Mouse (Mus musculus) embryo, embryonic 10.5 days (tissue): ENCODE measurements around the gene Serpinh1.
A peak's percentile ranks its signal among the peaks of the same experiment; 100 is the strongest.

Experiments used
- DNase-seq: peaks from one replicate; pipeline ENCODE4 v3.0.0-alpha.2; 2015; ENCODE audit warnings: low spot score

Gene Serpinh1

GRCm38 (mm10) chr7:99326128-99326527, 26.9 kb downstream of the Serpinh1 start:
- DNase-seq, result no peak

GRCm38 (mm10) chr7:99324810-99325209, 28.2 kb downstream of the Serpinh1 start:
- DNase-seq, result peak; percentile 39

DNA sequence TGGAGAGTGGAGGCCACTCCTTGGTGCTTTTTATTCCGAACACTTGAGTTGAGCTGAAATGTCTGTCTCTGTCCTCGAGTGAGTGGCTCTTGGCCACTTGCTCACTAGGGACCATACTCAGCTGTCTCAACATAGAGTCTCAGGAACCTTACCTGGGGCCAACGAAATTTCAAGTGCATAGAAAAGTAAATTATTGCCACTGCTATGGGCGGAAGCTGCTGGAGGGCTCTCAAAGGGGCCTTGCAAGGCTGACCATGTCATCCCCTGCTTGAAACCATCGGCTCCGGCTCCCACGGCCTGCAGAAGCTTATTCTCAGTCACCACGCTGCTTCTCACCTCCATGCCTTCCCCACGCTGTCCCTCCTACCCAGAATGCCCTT, 29.7 kb downstream of the Serpinh1 start:
- no peak for DNase-seq

DNA sequence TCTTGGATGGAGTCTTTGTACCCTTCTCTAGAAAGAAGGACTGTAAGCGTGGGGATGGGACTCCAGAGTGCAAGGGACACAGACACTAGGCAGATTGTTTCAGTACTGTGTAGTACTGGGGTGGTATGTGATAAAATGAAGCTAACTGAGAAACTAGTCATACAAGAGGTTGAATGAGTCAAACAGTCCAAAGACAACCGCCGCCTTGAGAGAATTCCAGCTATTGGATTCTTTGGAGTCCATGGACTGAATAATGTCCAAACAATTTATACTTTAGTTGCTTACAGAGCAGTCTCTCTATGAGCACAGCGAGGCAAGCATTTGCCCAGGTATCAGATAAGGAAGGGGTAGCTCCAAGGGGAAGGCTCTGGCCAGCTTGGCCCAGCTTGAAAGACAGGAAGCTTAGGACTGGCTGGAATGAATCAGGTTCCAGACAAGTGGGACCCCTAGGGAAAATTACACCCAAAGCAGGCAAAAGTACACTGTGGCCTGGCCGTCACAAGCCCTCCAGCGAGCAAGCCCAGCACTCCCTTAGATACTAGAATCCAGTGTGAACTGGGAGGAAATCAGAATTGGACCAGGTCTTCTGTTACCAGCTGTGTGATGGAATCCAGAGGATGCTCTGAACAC, 30.2 kb downstream of the Serpinh1 start:
- DNase-seq, result no peak

GRCm38 (mm10) chr7:99320524-99320923, 32.5 kb downstream of the Serpinh1 start:
- peak; percentile 22 for DNase-seq

GRCm38 (mm10) chr7:99317475-99317874, 35.6 kb downstream of the Serpinh1 start:
- no peak for DNase-seq

GRCm38 (mm10) chr7:99316207-99316606, 36.8 kb downstream of the Serpinh1 start:
- no peak for DNase-seq

DNA sequence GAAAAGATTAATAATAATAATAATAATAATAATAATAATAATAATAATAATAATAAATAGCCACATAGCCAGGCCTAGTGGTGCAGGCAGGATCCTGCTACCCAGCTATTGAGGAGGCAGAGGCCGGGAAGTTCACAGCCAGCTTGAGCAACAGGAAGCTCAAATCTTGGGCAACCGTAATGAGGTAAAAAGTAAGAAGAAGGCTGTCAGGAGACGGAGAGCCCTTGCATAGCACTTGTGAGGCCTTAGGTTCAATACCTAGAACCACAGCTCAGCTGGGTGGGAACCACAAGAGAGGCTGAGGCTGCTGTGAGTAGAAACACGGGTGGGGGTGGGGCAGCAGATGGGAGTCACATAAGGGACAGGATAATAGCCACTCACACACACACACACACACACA, 38.5 kb downstream of the Serpinh1 start:
- DNase-seq, result no peak

GRCm38 (mm10) chr7:99313253-99313652, 39.8 kb downstream of the Serpinh1 start:
- peak; percentile 46 for DNase-seq

- peak; percentile 77 for DNase-seq
These were observed 40.3 kb downstream of the Serpinh1 start for GRCm38 (mm10) chr7:99312671-99313143.

GRCm38 (mm10) chr7:99312058-99312457, 41.0 kb downstream of the Serpinh1 start:
- no peak for DNase-seq

GRCm38 (mm10) chr7:99311433-99311832, 41.6 kb downstream of the Serpinh1 start:
- DNase-seq, result no peak

GRCm38 (mm10) chr7:99306640-99307039, 46.4 kb downstream of the Serpinh1 start:
- peak; percentile 70 for DNase-seq

GRCm38 (mm10) chr7:99305688-99306087, 47.4 kb downstream of the Serpinh1 start:
- DNase-seq, result no peak

DNA sequence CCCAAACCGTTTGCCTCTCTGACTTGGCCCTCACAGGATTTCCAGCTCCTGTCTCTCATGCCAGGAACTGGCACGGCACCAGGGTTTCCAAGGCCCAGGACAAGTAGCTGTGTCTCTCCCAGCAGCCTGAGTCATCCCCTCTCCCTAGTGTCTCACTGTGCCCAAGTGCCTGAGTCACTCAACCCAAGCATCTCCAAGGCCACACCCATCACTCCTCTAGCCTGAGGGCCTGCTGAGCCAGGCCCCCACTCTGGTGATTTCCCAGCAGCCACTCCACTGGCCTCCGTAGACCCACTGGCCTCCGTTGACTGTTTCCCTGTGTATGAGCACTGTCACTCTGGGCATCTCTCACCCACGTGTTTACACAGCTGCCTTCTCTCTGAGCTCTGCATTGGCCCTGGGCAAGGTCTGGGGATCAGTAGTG, 48.1 kb downstream of the Serpinh1 start:
- no peak for DNase-seq

GRCm38 (mm10) chr7:99304029-99304428, 49.0 kb downstream of the Serpinh1 start:
- no peak for DNase-seq

GRCm38 (mm10) chr7:99300650-99301175, 52.3 kb downstream of the Serpinh1 start:
- DNase-seq, result peak; percentile 75
